In genomic region chr17:84189127-84189854, GRCm38 (mm10) we compare ENCODE assay signal across 8 mouse cellular contexts. TPM values are rescaled to one million over a fixed set of nuclear protein-coding genes. Genes with fewer than 3 reads are reported as not detected.
DNase-seq lines count a peak whose midpoint lies in the region; ATAC-seq and TF ChIP-seq lines count a peak whose summit lies in the region.

No protein-coding gene starts in this region.

- no peaks in the 10 kb centered on the region for H3K27me3 ChIP-seq in C2C12 (ENCODE audit: control insufficient read depth, insufficient read depth, insufficient read length)
- peaks cover 5% of the 10 kb centered on the region; the same call in 1 of the 2 replicates for H3K27me3 ChIP-seq in forebrain, embryonic 12.5 days
- H3K27me3 ChIP-seq in intestine, embryonic 16.5 days (replicated peaks; ENCODE audit: control insufficient read depth, insufficient read depth, low read length) = no peaks in the 10 kb centered on the region
- peaks cover 12% of the 10 kb centered on the region; the same call in 1 of the 2 replicates for H3K27me3 ChIP-seq in midbrain, embryonic 12.5 days

- ATAC-seq in forebrain, embryonic 12.5 days (ENCODE audit: low FRiP score) = no peak
- ATAC-seq in intestine, embryonic 16.5 days = no peak
- ATAC-seq in midbrain, embryonic 12.5 days (ENCODE audit: low FRiP score, low read depth) = no peak

- H3K4me3 ChIP-seq in gastrocnemius, adult 2 months = peak overlapping the region; percentile 89
- H3K4me3 ChIP-seq in C2C12 (ENCODE audit: insufficient read depth, poor library complexity, severe bottlenecking) = no peak overlapping the region
- no peak overlapping the region for H3K4me3 ChIP-seq in forebrain, embryonic 12.5 days (replicated peaks)
- H3K4me3 ChIP-seq in intestine, embryonic 16.5 days (ENCODE audit: low read length) = peak overlapping the region; percentile 56
- 0 out of 2 replicates have a peak overlapping the region, but pooled peaks have one; percentile 55 for H3K4me3 ChIP-seq in midbrain, embryonic 12.5 days

- intact Hi-C loops in gastrocnemius, adult 2 months (cut with DNase I) = loop anchor here (2.0 to 5.0 kb wide), 2 partner anchors 42 to 216 kb away; no protein-coding TSS in a partner anchor

- H3K9me3 ChIP-seq in forebrain, embryonic 12.5 days = no peaks in the 10 kb centered on the region
- H3K9me3 ChIP-seq in intestine, embryonic 16.5 days (ENCODE audit: control insufficient read depth, low read length) = no peaks in the 10 kb centered on the region
- no peaks in the 10 kb centered on the region for H3K9me3 ChIP-seq in midbrain, embryonic 12.5 days

- peaks cover 34% of the 10 kb centered on the region for H3K79me2 ChIP-seq in C2C12 (ENCODE audit: control insufficient read depth, insufficient read depth)

- 76% methylated on average over 5 of the region's 5 CpGs for WGBS in forebrain, embryonic 12.5 days
- WGBS in intestine, embryonic 16.5 days = 66% methylated on average over 5 of the region's 5 CpGs
- 78% methylated on average over 5 of the region's 5 CpGs for WGBS in midbrain, embryonic 12.5 days

- H3K27ac ChIP-seq in gastrocnemius, adult 2 months = peak overlapping the region; percentile 94
- peak overlapping the region; percentile 96 for H3K27ac ChIP-seq in forebrain, embryonic 12.5 days
- H3K27ac ChIP-seq in intestine, embryonic 16.5 days (ENCODE audit: low read length) = peak overlapping the region; percentile 100
- peak overlapping the region; percentile 94 for H3K27ac ChIP-seq in midbrain, embryonic 12.5 days (replicated peaks)

- peak overlapping the region; percentile 71; the same call in 1 of the 2 replicates for H3K9ac ChIP-seq in forebrain, embryonic 12.5 days
- H3K9ac ChIP-seq in intestine, embryonic 16.5 days (ENCODE audit: low read depth, low read length) = peak overlapping the region; percentile 82
- peak overlapping the region; percentile 76; the same call in 1 of the 2 replicates for H3K9ac ChIP-seq in midbrain, embryonic 12.5 days (replicated peaks)

- DNase-seq in gastrocnemius, adult 2 months = peak; percentile 55
- no peak for DNase-seq in gastrocnemius, postnatal 4 days (ENCODE audit: low spot score in 2 of 2)
- DNase-seq in c-Kit-positive CD71-positive TER-119-positive erythroid progenitor cells, embryonic 14.5 days (ENCODE audit: low spot score) = no peak
- no peak for DNase-seq in urinary bladder, adult 18-20 months (ENCODE audit: low spot score in 2 of 2)

- no peak for TF ChIP-seq CTCF in gastrocnemius, adult 2 months (IDR thresholded peaks at IDR 0.05)
- TF ChIP-seq CTCF in C2C12 (IDR thresholded peaks at IDR 0.05; ENCODE audit: control insufficient read depth, insufficient read depth, insufficient read length) = no peak

- H3K4me2 ChIP-seq in forebrain, embryonic 12.5 days = peak overlapping the region; percentile 84
- peak overlapping the region; percentile 91 for H3K4me2 ChIP-seq in intestine, embryonic 16.5 days (ENCODE audit: low read depth, low read length)
- peak overlapping the region; percentile 82 for H3K4me2 ChIP-seq in midbrain, embryonic 12.5 days (replicated peaks)

- H3K36me3 ChIP-seq in C2C12 (ENCODE audit: control insufficient read depth, insufficient read depth) = peaks cover 34% of the 10 kb centered on the region
- peaks cover 19% of the 10 kb centered on the region for H3K36me3 ChIP-seq in forebrain, embryonic 12.5 days (replicated peaks)
- peaks cover 7% of the 10 kb centered on the region for H3K36me3 ChIP-seq in intestine, embryonic 16.5 days (ENCODE audit: control insufficient read depth, insufficient read depth, low read length)
- 0 out of 2 replicates have a peak, but pooled peaks cover 9% of the 10 kb centered on the region for H3K36me3 ChIP-seq in midbrain, embryonic 12.5 days

- H3ac ChIP-seq in C2C12 (ENCODE audit: control insufficient read depth, insufficient read length, low read depth) = peak overlapping the region; percentile 85

- peaks cover 32% of the 10 kb centered on the region for H3K4me1 ChIP-seq in forebrain, embryonic 12.5 days
- peaks cover 14% of the 10 kb centered on the region for H3K4me1 ChIP-seq in intestine, embryonic 16.5 days (ENCODE audit: control insufficient read depth, insufficient read depth, low read length)
- H3K4me1 ChIP-seq in midbrain, embryonic 12.5 days = peaks cover 31% of the 10 kb centered on the region

- H3K79me3 ChIP-seq in C2C12 (ENCODE audit: low read depth) = peaks cover 18% of the 10 kb centered on the region

TF ChIP-seq in C2C12, 6 proteins besides CTCF, POLR2A, EP300 and RAD21:
- TF ChIP-seq USF1 (IDR thresholded peaks at IDR 0.05; ENCODE audit: low read depth) = no peak
- no peak for TF ChIP-seq MAX (IDR thresholded peaks at IDR 0.05)
- no peak for TF ChIP-seq CEBPB (IDR thresholded peaks at IDR 0.05; ENCODE audit: low read depth)
- TF ChIP-seq MYOD1 (IDR thresholded peaks at IDR 0.05; ENCODE audit: control insufficient read depth, insufficient read length, low read depth) = no peak
- no peak for TF ChIP-seq MYOG (IDR thresholded peaks at IDR 0.05; ENCODE audit: control insufficient read depth, extremely low read depth, insufficient read length)
- no peak for TF ChIP-seq FOSL1 (IDR thresholded peaks at IDR 0.05; ENCODE audit: insufficient read depth, low read length, poor library complexity, severe bottlenecking)

RNA-seq across cellular contexts. Expression of gene Zfp36l2, which starts 1.5 kb away (rescaled TPM):
- total RNA-seq in gastrocnemius, adult 2 months (2021) = 10 to 100 TPM in 1 of 2 experiments, 1 to 10 TPM in 1; 9.7 to 10.1 TPM
- total RNA-seq in gastrocnemius, postnatal 4 days (2021) = 10 to 100 TPM; 41.2 to 47.3 TPM
- 61.8 TPM for polyA plus RNA-seq in C2C12 (2012; fragmentation: generic; extraction: Trizol)
- 9.7 and 10.6 TPM in 2 replicates for polyA plus RNA-seq in forebrain, embryonic 12.5 days (2016; fragmentation: Nextera tagmentation; extraction: Ambion mirVana)
- 14.4 and 16.2 TPM in 2 replicates for polyA plus RNA-seq in intestine, embryonic 16.5 days (2015; fragmentation: Nextera tagmentation; extraction: Ambion mirVana)
- 11.4 and 13.6 TPM in 2 replicates for polyA plus RNA-seq in midbrain, embryonic 12.5 days (2016; fragmentation: Nextera tagmentation; extraction: Ambion mirVana)

Comparison
In these comparisons a context has a peak if more than half of its experiments do, and no peak if none do; other contexts are left out.
1. H3K4me3 ChIP-seq: peak in gastrocnemius, adult 2 months (single experiment), intestine, embryonic 16.5 days (single experiment) and midbrain, embryonic 12.5 days (single experiment); none in C2C12 (single experiment) and forebrain, embryonic 12.5 days (single experiment).
2. Peak in every context shown above with its lines, with median percentiles within 50 percentile points of each other: H3K27ac ChIP-seq, H3K4me2 ChIP-seq and H3K9ac ChIP-seq.